Mouse (Mus musculus) limb, embryonic 11.5 days (tissue): ENCODE data around the gene Tex19.2. TPM values are rescaled to one million over a fixed set of nuclear protein-coding genes. Genes with fewer than 3 reads are reported as not detected.

Experiments
- polyA plus RNA-seq: library from polyadenylated mRNA; unstranded; fragments of >200 nt; fragmentation: Nextera tagmentation; extraction: Ambion mirVana; gene quantifications from 2 replicates; pipeline ENCODE4 v1.2.1, GENCODE M21; 2014

The Tex19.2 gene
- polyA plus RNA-seq, 1 experiment from 2014 or later, result not detected

Other genes with a start within 250 kb of the Tex19.2 start
- 5.0 and 5.1 TPM in 2 replicates for gene Ccdc57, start 185.8 kb downstream of the Tex19.2 start, polyA plus RNA-seq
- 48.2 and 58.1 TPM in 2 replicates for gene Slc16a3, start 170.2 kb downstream of the Tex19.2 start, polyA plus RNA-seq
- 67.1 and 84.5 TPM in 2 replicates for gene Csnk1d, start 127.3 kb downstream of the Tex19.2 start, polyA plus RNA-seq
- gene Cd7, start 79.3 kb downstream of the Tex19.2 start, polyA plus RNA-seq, result 0.47 TPM in 1 of 2 replicates, not detected in the other
- not detected in 2 replicates for gene Sectm1b, start 55.1 kb downstream of the Tex19.2 start, polyA plus RNA-seq
- not detected in 2 replicates for gene Sectm1a, start 37.5 kb downstream of the Tex19.2 start, polyA plus RNA-seq
- gene Tex19.1, start 27.5 kb upstream of the Tex19.2 start, polyA plus RNA-seq, result 0.21 TPM in 1 of 2 replicates, not detected in the other
- gene Uts2r, start 41.6 kb upstream of the Tex19.2 start, polyA plus RNA-seq, result 0.14 TPM in 1 of 2 replicates, not detected in the other
- 6.5 and 6.6 TPM in 2 replicates for gene Hexdc, start 85.8 kb upstream of the Tex19.2 start, polyA plus RNA-seq
- gene Ogfod3, start 86.0 kb upstream of the Tex19.2 start, polyA plus RNA-seq, result 13.4 and 15.3 TPM in 2 replicates
- 35.0 and 36.7 TPM in 2 replicates for gene Cybc1, start 110.6 kb upstream of the Tex19.2 start, polyA plus RNA-seq
- 60.1 and 68.8 TPM in 2 replicates for gene Narf, start 118.6 kb upstream of the Tex19.2 start, polyA plus RNA-seq
- 13.6 and 16.1 TPM in 2 replicates for gene Foxk2, start 141.3 kb upstream of the Tex19.2 start, polyA plus RNA-seq
- gene Wdr45b, start 235.8 kb upstream of the Tex19.2 start, polyA plus RNA-seq, result 110 and 116 TPM in 2 replicates